In genomic region chr11:8636680-8637079, GRCm38 (mm10) we compare ENCODE assay signal across 22 mouse cellular contexts. TPM values are rescaled to one million over a fixed set of nuclear protein-coding genes. Genes with fewer than 3 reads are reported as not detected.
DNase-seq lines count a peak whose midpoint lies in the region; TF ChIP-seq lines count a peak whose summit lies in the region.
"Had no signal": no experiment of that assay in that cellular context is flagged by ENCODE, and none has a peak within 500 bp of the region (broad histone marks: within the 10 kb centered on the region; RNA-seq: fewer than 3 reads in every experiment).

No protein-coding gene starts in this region.

- H3K36me3 ChIP-seq in E14TG2a.4 (ENCODE audit: insufficient read depth, low read length): peaks cover 6% of the 10 kb centered on the region
- no peaks in the 10 kb centered on the region for H3K36me3 ChIP-seq in ES-Bruce4 (ENCODE audit: control insufficient read depth, insufficient read depth, low read length, poor library complexity, severe bottlenecking)
- H3K36me3 ChIP-seq: embryonic facial prominence, embryonic 13.5 days; embryonic facial prominence, embryonic 15.5 days; forebrain, embryonic 10.5 days; forebrain, embryonic 12.5 days; G1E had no signal

- 0 out of 2 replicates have a peak, but pooled peaks have one; percentile 17 for TF ChIP-seq EP300 in ES-Bruce4 (IDR thresholded peaks at IDR 0.05; ENCODE audit: insufficient read depth, low read depth, low read length)

- H3K27me3 ChIP-seq in E14TG2a.4 (ENCODE audit: insufficient read depth, low read length) (no peaks in the 10 kb centered on the region), ES-Bruce4 (ENCODE audit: control insufficient read depth, insufficient read depth, low read length, poor library complexity, severe bottlenecking) (no peaks in the 10 kb centered on the region)
- H3K27me3 ChIP-seq: embryonic facial prominence, embryonic 13.5 days; embryonic facial prominence, embryonic 15.5 days; forebrain, embryonic 12.5 days had no signal

- DNase-seq in kidney, postnatal 25 days: peak; percentile 51 to 59
- no peak for DNase-seq in kidney, adult 11 months
- DNase-seq in thymus, postnatal 10 days (ENCODE audit: low spot score in 2 of 2): no peak
- no peak for DNase-seq in ovary, postnatal 14 days (ENCODE audit: low spot score)
- DNase-seq: adrenal gland, adult 2 months; adrenal gland, postnatal 10 days; adrenal gland, postnatal 25 days; cerebellum, adult 11 months; cerebellum, adult 18-20 months; cerebellum, adult 8-10 months; cerebellum, adult 9-11 months; cerebellum, postnatal 14 days; cerebellum, postnatal 36 days; embryo, embryonic 11 days had no signal

- H3K4me1 ChIP-seq in E14TG2a.4 (replicated peaks; ENCODE audit: low read depth, low read length): peaks cover 96% of the 10 kb centered on the region
- peaks cover 24% of the 10 kb centered on the region for H3K4me1 ChIP-seq in ES-Bruce4 (ENCODE audit: control insufficient read depth, insufficient read depth, low read length)

- H3K9me3 ChIP-seq in E14TG2a.4 (ENCODE audit: low read length) (no peaks in the 10 kb centered on the region), ES-Bruce4 (replicated peaks; ENCODE audit: control insufficient read depth, insufficient read depth, low read length, poor library complexity, severe bottlenecking) (no peaks in the 10 kb centered on the region)
- H3K9me3 ChIP-seq: embryonic facial prominence, embryonic 13.5 days; embryonic facial prominence, embryonic 15.5 days; forebrain, embryonic 10.5 days; forebrain, embryonic 12.5 days had no signal

- H3K4me3 ChIP-seq in E14TG2a.4 (replicated peaks; ENCODE audit: low read length) (peak overlapping the region; percentile 37), ES-Bruce4 (ENCODE audit: low read depth, low read length) (no peak overlapping the region)
- H3K4me3 ChIP-seq: embryonic facial prominence, embryonic 13.5 days; embryonic facial prominence, embryonic 15.5 days; erythroblast, embryonic 14.5 days; forebrain, embryonic 10.5 days; forebrain, embryonic 12.5 days had no signal

- peak overlapping the region; percentile 18 for H3K27ac ChIP-seq in ES-Bruce4 (ENCODE audit: insufficient read depth, low read length)
- H3K27ac ChIP-seq: embryonic facial prominence, embryonic 13.5 days; embryonic facial prominence, embryonic 15.5 days; forebrain, embryonic 10.5 days; forebrain, embryonic 12.5 days had no signal

- TF ChIP-seq CTCF in E14TG2a.4 (conservative IDR thresholded peaks at IDR 0.05; ENCODE audit: low read length) (no peak), ES-Bruce4 (IDR thresholded peaks at IDR 0.05; ENCODE audit: low read depth, low read length) (no peak)

- no peak overlapping the region for H3K9ac ChIP-seq in ES-Bruce4 (ENCODE audit: low read depth, poor library complexity, severe bottlenecking)
- H3K9ac ChIP-seq: embryonic facial prominence, embryonic 13.5 days; embryonic facial prominence, embryonic 15.5 days; forebrain, embryonic 12.5 days had no signal

- no peak for TF ChIP-seq POLR2A in ES-Bruce4 (IDR thresholded peaks at IDR 0.05; ENCODE audit: insufficient read depth, low read length)

RNA-seq across cellular contexts. Expression of gene Tns3, which starts 27.7 kb away (rescaled TPM):
- polyA plus RNA-seq in ES-Bruce4 (2011; ENCODE audit: insufficient read depth, insufficient read length, low read depth, missing spikeins): 45.7 and 46.2 TPM in 2 replicates
- polyA plus RNA-seq: G1E had no signal

Comparison
In these comparisons a context has a peak if more than half of its experiments do, and no peak if none do; other contexts are left out.
1. DNase-seq: peak in kidney, postnatal 25 days (2 of 2); none in kidney, adult 11 months (single experiment), thymus, postnatal 10 days (0 of 2) and ovary, postnatal 14 days (single experiment).